Mouse (Mus musculus): ENCODE results near the gene Trim62. TPM values are rescaled to one million over a fixed set of nuclear protein-coding genes. Genes with fewer than 3 reads are reported as not detected.

Gene Trim62
- polyA plus RNA-seq, 1 experiment: 2.8 TPM

DNA sequence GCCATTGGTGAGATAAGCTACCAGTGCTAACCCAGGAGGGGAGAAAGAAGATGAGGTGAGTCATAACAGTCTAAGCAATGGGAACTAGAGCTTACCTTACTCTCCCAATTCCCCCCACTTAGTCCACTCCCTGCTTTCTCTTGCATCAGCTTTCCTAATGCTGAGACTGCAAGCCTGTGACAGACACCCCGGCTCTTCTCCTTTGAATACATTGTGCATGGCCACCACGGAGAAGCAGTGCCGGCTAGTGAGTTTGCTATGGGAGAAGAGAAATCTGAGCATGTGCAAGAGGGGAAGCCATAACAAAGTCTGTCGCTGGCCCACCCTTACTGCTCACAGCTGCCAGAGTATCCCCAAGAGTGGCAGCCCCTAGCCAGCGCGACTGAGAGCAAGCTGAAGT lies 5.9 kb upstream of the Trim62 start:
- Histone ChIP-seq H3K4me3 (ENCODE audit: low read depth, low read length) (no peak overlapping the region), H3K4me1 (ENCODE audit: control insufficient read depth, insufficient read depth, low read length) (no peaks in the 10 kb centered on the region), H3K9ac (ENCODE audit: low read depth, poor library complexity, severe bottlenecking) (no peak overlapping the region), H3K9me3 (replicated peaks; ENCODE audit: control insufficient read depth, insufficient read depth, low read length, poor library complexity, severe bottlenecking) (peaks cover 8% of the 10 kb centered on the region), H3K36me3 (ENCODE audit: control insufficient read depth, insufficient read depth, low read length, poor library complexity, severe bottlenecking) (no peaks in the 10 kb centered on the region), H3K27me3 (ENCODE audit: control insufficient read depth, insufficient read depth, low read length, poor library complexity, severe bottlenecking) (no peaks in the 10 kb centered on the region), H3K27ac (ENCODE audit: insufficient read depth, low read length) (no peak overlapping the region)
- no peak for TF ChIP-seq EP300 (IDR thresholded peaks at IDR 0.05; ENCODE audit: insufficient read depth, low read depth, low read length)
- TF ChIP-seq POLR2A (IDR thresholded peaks at IDR 0.05; ENCODE audit: insufficient read depth, low read length): no peak
- no peak for TF ChIP-seq CTCF (IDR thresholded peaks at IDR 0.05; ENCODE audit: low read depth, low read length)

DNA sequence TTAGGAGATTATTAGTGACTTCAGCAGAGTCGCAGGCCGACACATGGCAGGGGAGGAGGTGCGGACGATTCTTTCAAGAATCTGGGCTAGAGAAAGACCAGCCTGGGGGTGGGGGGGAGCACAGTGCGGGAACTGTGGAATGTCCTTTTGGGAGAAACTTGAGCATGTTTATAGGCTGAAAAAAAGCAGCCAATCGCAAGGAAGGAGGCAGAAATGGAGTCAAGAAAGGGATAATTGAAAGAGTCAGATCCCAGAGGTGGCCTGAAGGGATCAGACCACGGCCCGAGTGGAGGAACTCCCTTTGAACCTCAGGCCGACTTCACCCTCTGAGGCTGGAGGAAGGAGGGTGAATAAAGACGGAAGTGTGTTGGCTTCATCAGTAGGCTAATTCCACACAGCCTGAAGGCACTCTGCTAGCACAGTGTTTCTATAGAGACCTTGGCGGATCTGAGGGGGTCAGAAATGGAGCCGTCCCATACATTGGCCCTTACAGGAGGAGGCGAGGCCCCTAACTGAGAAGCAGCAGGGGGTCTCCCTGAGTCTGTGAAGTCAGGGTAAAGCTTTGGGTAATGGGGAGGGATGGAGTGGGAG lies 4.4 kb upstream of the Trim62 start:
- Histone ChIP-seq H3K4me3 (ENCODE audit: low read depth, low read length) (no peak overlapping the region), H3K36me3 (ENCODE audit: control insufficient read depth, insufficient read depth, low read length, poor library complexity, severe bottlenecking) (no peaks in the 10 kb centered on the region), H3K27ac (ENCODE audit: insufficient read depth, low read length) (no peak overlapping the region), H3K27me3 (ENCODE audit: control insufficient read depth, insufficient read depth, low read length, poor library complexity, severe bottlenecking) (peaks cover 5% of the 10 kb centered on the region; the same call in 1 of the 2 replicates), H3K4me1 (ENCODE audit: control insufficient read depth, insufficient read depth, low read length) (no peaks in the 10 kb centered on the region), H3K9ac (ENCODE audit: low read depth, poor library complexity, severe bottlenecking) (no peak overlapping the region), H3K9me3 (replicated peaks; ENCODE audit: control insufficient read depth, insufficient read depth, low read length, poor library complexity, severe bottlenecking) (peaks cover 8% of the 10 kb centered on the region)
- TF ChIP-seq POLR2A (IDR thresholded peaks at IDR 0.05; ENCODE audit: insufficient read depth, low read length) (no peak), EP300 (IDR thresholded peaks at IDR 0.05; ENCODE audit: insufficient read depth, low read depth, low read length) (no peak; the same call in 1 of the 2 replicates), CTCF (IDR thresholded peaks at IDR 0.05; ENCODE audit: low read depth, low read length) (no peak)

DNA sequence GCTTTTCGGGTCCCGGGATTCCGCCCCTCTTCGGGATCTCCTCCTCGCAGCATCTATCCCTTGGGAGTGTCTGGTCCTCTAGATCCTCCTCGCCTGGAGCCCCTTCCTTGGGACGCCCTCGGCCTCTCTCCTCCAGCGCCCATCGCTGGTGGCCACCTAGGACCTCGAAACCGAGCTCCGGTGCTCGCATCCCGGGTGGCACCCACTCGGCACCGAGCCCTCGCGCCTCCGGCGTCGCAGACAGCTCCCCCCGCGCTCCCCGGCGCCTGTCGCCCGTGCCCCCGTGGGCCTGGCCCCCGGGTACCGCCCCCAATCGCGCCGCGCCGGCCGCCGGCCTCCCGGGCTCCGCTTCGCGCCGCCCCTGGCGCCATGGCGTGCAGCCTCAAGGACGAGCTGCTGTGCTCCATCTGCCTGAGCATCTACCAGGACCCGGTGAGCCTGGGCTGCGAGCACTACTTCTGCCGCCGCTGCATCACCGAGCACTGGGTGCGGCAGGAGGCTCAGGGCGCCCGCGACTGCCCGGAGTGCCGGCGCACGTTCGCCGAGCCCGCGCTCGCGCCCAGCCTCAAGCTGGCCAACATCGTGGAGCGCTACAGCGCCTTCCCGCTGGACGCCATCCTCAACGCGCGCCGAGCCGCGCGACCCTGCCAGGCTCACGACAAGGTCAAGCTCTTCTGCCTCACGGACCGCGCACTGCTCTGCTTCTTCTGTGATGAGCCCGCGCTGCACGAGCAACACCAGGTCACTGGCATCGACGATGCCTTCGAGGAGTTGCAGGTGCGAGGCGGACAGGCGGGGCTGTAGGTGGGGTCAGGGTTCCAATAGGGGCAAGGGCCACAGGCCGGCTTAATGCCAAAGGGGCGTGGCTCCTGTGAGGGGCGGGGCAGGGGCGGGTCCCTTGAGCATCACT lies 676 bp downstream of the Trim62 start:
- Histone ChIP-seq H3K4me3 (ENCODE audit: low read depth, low read length) (peak overlapping the region; percentile 62), H3K27me3 (ENCODE audit: control insufficient read depth, insufficient read depth, low read length, poor library complexity, severe bottlenecking) (peaks cover 7% of the 10 kb centered on the region; the same call in 1 of the 2 replicates), H3K27ac (ENCODE audit: insufficient read depth, low read length) (no peak overlapping the region), H3K9ac (ENCODE audit: low read depth, poor library complexity, severe bottlenecking) (peak overlapping the region; percentile 61), H3K36me3 (ENCODE audit: control insufficient read depth, insufficient read depth, low read length, poor library complexity, severe bottlenecking) (no peaks in the 10 kb centered on the region), H3K4me1 (ENCODE audit: control insufficient read depth, insufficient read depth, low read length) (no peaks in the 10 kb centered on the region), H3K9me3 (replicated peaks; ENCODE audit: control insufficient read depth, insufficient read depth, low read length, poor library complexity, severe bottlenecking) (peaks cover 8% of the 10 kb centered on the region)
- TF ChIP-seq POLR2A (IDR thresholded peaks at IDR 0.05; ENCODE audit: insufficient read depth, low read length) (no peak), CTCF (IDR thresholded peaks at IDR 0.05; ENCODE audit: low read depth, low read length) (no peak), EP300 (IDR thresholded peaks at IDR 0.05; ENCODE audit: insufficient read depth, low read depth, low read length) (no peak)

DNA sequence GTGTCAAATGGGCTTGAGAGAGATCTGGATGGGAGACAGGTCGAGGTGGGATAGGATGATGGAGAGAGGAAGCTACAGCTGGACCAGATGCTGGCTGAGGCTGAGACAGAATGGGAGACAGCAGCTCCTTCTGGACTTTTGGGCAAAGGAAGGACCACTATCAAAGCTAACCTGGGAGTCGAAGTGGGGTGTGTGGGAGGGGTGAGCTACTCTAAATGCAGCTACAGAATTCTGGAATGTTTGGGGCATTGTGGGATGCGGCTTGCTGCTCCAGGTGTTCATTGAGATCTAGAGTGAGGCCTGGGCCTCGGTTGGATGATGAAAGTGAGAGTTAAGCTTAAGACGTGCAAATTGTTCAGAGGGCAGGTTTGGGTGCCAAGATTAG lies 1.3 kb downstream of the Trim62 start:
- Histone ChIP-seq H3K4me3 (ENCODE audit: low read depth, low read length) (no peak overlapping the region), H3K4me1 (ENCODE audit: control insufficient read depth, insufficient read depth, low read length) (no peaks in the 10 kb centered on the region), H3K36me3 (ENCODE audit: control insufficient read depth, insufficient read depth, low read length, poor library complexity, severe bottlenecking) (no peaks in the 10 kb centered on the region), H3K9me3 (replicated peaks; ENCODE audit: control insufficient read depth, insufficient read depth, low read length, poor library complexity, severe bottlenecking) (peaks cover 8% of the 10 kb centered on the region), H3K27ac (ENCODE audit: insufficient read depth, low read length) (no peak overlapping the region), H3K27me3 (ENCODE audit: control insufficient read depth, insufficient read depth, low read length, poor library complexity, severe bottlenecking) (peaks cover 7% of the 10 kb centered on the region; the same call in 1 of the 2 replicates), H3K9ac (ENCODE audit: low read depth, poor library complexity, severe bottlenecking) (no peak overlapping the region)
- TF ChIP-seq POLR2A (IDR thresholded peaks at IDR 0.05; ENCODE audit: insufficient read depth, low read length) (no peak), CTCF (IDR thresholded peaks at IDR 0.05; ENCODE audit: low read depth, low read length) (no peak), EP300 (IDR thresholded peaks at IDR 0.05; ENCODE audit: insufficient read depth, low read depth, low read length) (no peak)

DNA sequence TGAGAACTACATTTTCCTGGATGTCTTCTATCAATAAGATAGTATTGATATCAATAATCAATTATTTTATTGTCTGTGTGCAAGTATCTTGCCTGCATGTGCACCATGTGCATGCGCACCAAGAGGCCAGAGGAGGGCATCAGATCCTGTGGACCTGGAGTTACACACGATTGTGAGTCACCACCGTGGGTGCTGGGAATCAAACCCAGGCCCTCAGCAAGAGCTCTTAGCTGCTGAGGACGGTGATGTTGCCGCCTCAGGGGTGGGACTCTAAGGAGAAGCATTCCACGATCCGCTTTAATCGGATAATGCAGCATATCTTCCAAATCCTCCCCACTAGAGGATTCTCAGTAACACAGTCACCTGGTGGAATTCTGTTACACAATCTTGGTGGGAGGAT lies 2.2 kb downstream of the Trim62 start:
- TF ChIP-seq POLR2A (IDR thresholded peaks at IDR 0.05; ENCODE audit: insufficient read depth, low read length): no peak
- no peak for TF ChIP-seq EP300 (IDR thresholded peaks at IDR 0.05; ENCODE audit: insufficient read depth, low read depth, low read length)
- no peak for TF ChIP-seq CTCF (IDR thresholded peaks at IDR 0.05; ENCODE audit: low read depth, low read length)
- Histone ChIP-seq H3K27ac (ENCODE audit: insufficient read depth, low read length) (no peak overlapping the region), H3K9ac (ENCODE audit: low read depth, poor library complexity, severe bottlenecking) (no peak overlapping the region)

DNA sequence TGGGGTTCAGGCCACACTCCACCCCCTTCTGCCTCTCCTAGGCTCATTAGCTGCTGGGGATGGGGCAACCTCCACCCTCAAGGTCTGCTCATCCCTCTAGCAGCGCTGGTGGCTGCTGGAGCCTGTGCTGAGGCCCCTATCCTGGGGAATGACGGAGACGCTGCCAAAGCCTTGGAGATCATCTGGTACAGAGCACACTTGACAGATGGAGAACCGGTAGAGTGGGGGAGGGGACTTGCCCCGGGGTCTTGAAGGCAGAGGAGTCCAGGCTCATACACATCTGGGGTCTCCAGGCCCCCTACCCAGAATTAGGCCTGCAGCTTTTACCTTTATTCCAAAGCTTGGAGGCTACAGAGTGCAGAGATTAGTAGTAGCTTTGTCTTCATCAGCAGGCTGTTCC lies 3.2 kb downstream of the Trim62 start:
- Histone ChIP-seq H3K4me3 (ENCODE audit: low read depth, low read length) (no peak overlapping the region), H3K9ac (ENCODE audit: low read depth, poor library complexity, severe bottlenecking) (no peak overlapping the region), H3K9me3 (replicated peaks; ENCODE audit: control insufficient read depth, insufficient read depth, low read length, poor library complexity, severe bottlenecking) (no peaks in the 10 kb centered on the region), H3K27me3 (ENCODE audit: control insufficient read depth, insufficient read depth, low read length, poor library complexity, severe bottlenecking) (peaks cover 7% of the 10 kb centered on the region; the same call in 1 of the 2 replicates), H3K36me3 (ENCODE audit: control insufficient read depth, insufficient read depth, low read length, poor library complexity, severe bottlenecking) (no peaks in the 10 kb centered on the region), H3K27ac (ENCODE audit: insufficient read depth, low read length) (no peak overlapping the region), H3K4me1 (ENCODE audit: control insufficient read depth, insufficient read depth, low read length) (no peaks in the 10 kb centered on the region)
- TF ChIP-seq POLR2A (IDR thresholded peaks at IDR 0.05; ENCODE audit: insufficient read depth, low read length) (no peak), CTCF (IDR thresholded peaks at IDR 0.05; ENCODE audit: low read depth, low read length) (no peak)

More for the DNA sequence above, 2.2 kb downstream of the Trim62 start:
- H3K4me1 ChIP-seq (ENCODE audit: control insufficient read depth, insufficient read depth, low read length): no peaks in the 10 kb centered on the region
- peaks cover 7% of the 10 kb centered on the region; the same call in 1 of the 2 replicates for H3K27me3 ChIP-seq (ENCODE audit: control insufficient read depth, insufficient read depth, low read length, poor library complexity, severe bottlenecking)
- H3K9me3 ChIP-seq (replicated peaks; ENCODE audit: control insufficient read depth, insufficient read depth, low read length, poor library complexity, severe bottlenecking): peaks cover 6% of the 10 kb centered on the region
- no peak overlapping the region for H3K4me3 ChIP-seq (ENCODE audit: low read depth, low read length)
- no peaks in the 10 kb centered on the region for H3K36me3 ChIP-seq (ENCODE audit: control insufficient read depth, insufficient read depth, low read length, poor library complexity, severe bottlenecking)
